Mouse (Mus musculus): ENCODE results near the gene Lss. TPM values are rescaled to one million over a fixed set of nuclear protein-coding genes. Genes with fewer than 3 reads are reported as not detected.

Gene Lss
- polyA plus RNA-seq, 1 experiment: 20.3 TPM

GRCm38 (mm10) chr10:76512965-76513583 lies 18.3 kb upstream of the Lss start:
- Histone ChIP-seq H3ac (ENCODE audit: control insufficient read depth, insufficient read length, low read depth) (no peak overlapping the region), H3K27me3 (ENCODE audit: control insufficient read depth, insufficient read depth, insufficient read length) (no peaks in the 10 kb centered on the region), H3K36me3 (ENCODE audit: control insufficient read depth, insufficient read depth) (peaks cover 56% of the 10 kb centered on the region), H3K79me2 (ENCODE audit: control insufficient read depth, insufficient read depth) (no peaks in the 10 kb centered on the region), H3K79me3 (ENCODE audit: low read depth) (no peaks in the 10 kb centered on the region), H3K4me3 (ENCODE audit: insufficient read depth, poor library complexity, severe bottlenecking) (no peak overlapping the region)
- TF ChIP-seq MAX (IDR thresholded peaks at IDR 0.05) (peak; percentile 66), CTCF (IDR thresholded peaks at IDR 0.05; ENCODE audit: control insufficient read depth, insufficient read depth, insufficient read length) (peak; percentile 90), FOSL1 (IDR thresholded peaks at IDR 0.05; ENCODE audit: insufficient read depth, low read length, poor library complexity, severe bottlenecking) (no peak)

- H3K36me3 ChIP-seq (ENCODE audit: control insufficient read depth, insufficient read depth): peaks cover 17% of the 10 kb centered on the region
- no peak for TF ChIP-seq CEBPB (IDR thresholded peaks at IDR 0.05; ENCODE audit: low read depth)
- TF ChIP-seq MYOD1 (IDR thresholded peaks at IDR 0.05; ENCODE audit: control insufficient read depth, insufficient read length, low read depth): no peak
- TF ChIP-seq FOSL1 (IDR thresholded peaks at IDR 0.05; ENCODE audit: insufficient read depth, low read length, poor library complexity, severe bottlenecking): no peak
- TF ChIP-seq USF1 (IDR thresholded peaks at IDR 0.05; ENCODE audit: low read depth): no peak
- TF ChIP-seq MAX (IDR thresholded peaks at IDR 0.05): no peak
- no peak for TF ChIP-seq CTCF (IDR thresholded peaks at IDR 0.05; ENCODE audit: control insufficient read depth, insufficient read depth, insufficient read length)
- no peak for TF ChIP-seq MYOG (IDR thresholded peaks at IDR 0.05; ENCODE audit: control insufficient read depth, extremely low read depth, insufficient read length)
Measured at GRCm38 (mm10) chr10:76530922-76531321, 466 bp upstream of the Lss start.

GRCm38 (mm10) chr10:76531828-76532227 lies 440 bp downstream of the Lss start:
- H3K36me3 ChIP-seq (ENCODE audit: control insufficient read depth, insufficient read depth): peaks cover 22% of the 10 kb centered on the region
- TF ChIP-seq MYOD1 (IDR thresholded peaks at IDR 0.05; ENCODE audit: control insufficient read depth, insufficient read length, low read depth) (no peak), MAX (IDR thresholded peaks at IDR 0.05) (no peak), FOSL1 (IDR thresholded peaks at IDR 0.05; ENCODE audit: insufficient read depth, low read length, poor library complexity, severe bottlenecking) (no peak), USF1 (IDR thresholded peaks at IDR 0.05; ENCODE audit: low read depth) (no peak)
- peaks cover 12% of the 10 kb centered on the region for H3K79me2 ChIP-seq (ENCODE audit: control insufficient read depth, insufficient read depth)
- peak overlapping the region; percentile 37 for H3ac ChIP-seq (ENCODE audit: control insufficient read depth, insufficient read length, low read depth)
- H3K79me3 ChIP-seq (ENCODE audit: low read depth): no peaks in the 10 kb centered on the region
- H3K27me3 ChIP-seq (ENCODE audit: control insufficient read depth, insufficient read depth, insufficient read length): no peaks in the 10 kb centered on the region
- H3K4me3 ChIP-seq (ENCODE audit: insufficient read depth, poor library complexity, severe bottlenecking): peak overlapping the region; percentile 61

More at GRCm38 (mm10) chr10:76530922-76531321, 466 bp upstream of the Lss start:
- Histone ChIP-seq H3K4me3 (ENCODE audit: insufficient read depth, poor library complexity, severe bottlenecking) (peak overlapping the region; percentile 19), H3K27me3 (ENCODE audit: control insufficient read depth, insufficient read depth, insufficient read length) (no peaks in the 10 kb centered on the region), H3K79me2 (ENCODE audit: control insufficient read depth, insufficient read depth) (peaks cover 12% of the 10 kb centered on the region), H3K79me3 (ENCODE audit: low read depth) (no peaks in the 10 kb centered on the region), H3ac (ENCODE audit: control insufficient read depth, insufficient read length, low read depth) (peak overlapping the region; percentile 36)

- TF ChIP-seq CTCF (IDR thresholded peaks at IDR 0.05; ENCODE audit: control insufficient read depth, insufficient read depth, insufficient read length) (no peak), USF1 (IDR thresholded peaks at IDR 0.05; ENCODE audit: low read depth) (no peak), MAX (IDR thresholded peaks at IDR 0.05) (no peak), MYOD1 (IDR thresholded peaks at IDR 0.05; ENCODE audit: control insufficient read depth, insufficient read length, low read depth) (no peak), CEBPB (IDR thresholded peaks at IDR 0.05; ENCODE audit: low read depth) (no peak), FOSL1 (IDR thresholded peaks at IDR 0.05; ENCODE audit: insufficient read depth, low read length, poor library complexity, severe bottlenecking) (no peak), MYOG (IDR thresholded peaks at IDR 0.05; ENCODE audit: control insufficient read depth, extremely low read depth, insufficient read length) (no peak)
- H3K4me3 ChIP-seq (ENCODE audit: insufficient read depth, poor library complexity, severe bottlenecking): no peak overlapping the region
- no peaks in the 10 kb centered on the region for H3K27me3 ChIP-seq (ENCODE audit: control insufficient read depth, insufficient read depth, insufficient read length)
- H3K79me2 ChIP-seq (ENCODE audit: control insufficient read depth, insufficient read depth): peaks cover 12% of the 10 kb centered on the region
- H3K79me3 ChIP-seq (ENCODE audit: low read depth): no peaks in the 10 kb centered on the region
- H3ac ChIP-seq (ENCODE audit: control insufficient read depth, insufficient read length, low read depth): no peak overlapping the region
- H3K36me3 ChIP-seq (ENCODE audit: control insufficient read depth, insufficient read depth): peaks cover 54% of the 10 kb centered on the region
Measured at GRCm38 (mm10) chr10:76535526-76535925, 4.1 kb downstream of the Lss start.

DNA sequence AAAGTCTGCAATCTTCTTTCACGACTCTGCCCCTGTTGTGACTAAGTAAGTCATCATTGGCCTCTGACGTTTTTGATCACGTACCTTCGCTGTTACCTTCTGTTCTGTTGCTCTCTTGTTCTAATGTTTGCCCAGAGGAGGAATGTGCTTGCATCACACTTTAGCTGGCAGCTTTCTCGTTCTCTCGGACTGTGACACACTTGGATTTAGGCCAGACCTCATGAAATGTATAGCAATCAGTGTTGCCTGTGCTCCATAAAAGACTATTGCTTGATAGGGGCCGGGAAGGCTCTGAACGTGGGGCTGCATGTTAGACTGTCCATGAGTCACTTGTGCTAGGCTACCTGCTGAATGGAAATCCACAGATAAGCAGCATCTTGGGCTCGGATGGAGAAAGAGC lies 6.2 kb downstream of the Lss start:
- Histone ChIP-seq H3ac (ENCODE audit: control insufficient read depth, insufficient read length, low read depth) (no peak overlapping the region), H3K27me3 (ENCODE audit: control insufficient read depth, insufficient read depth, insufficient read length) (no peaks in the 10 kb centered on the region), H3K79me2 (ENCODE audit: control insufficient read depth, insufficient read depth) (peaks cover 9% of the 10 kb centered on the region), H3K4me3 (ENCODE audit: insufficient read depth, poor library complexity, severe bottlenecking) (no peak overlapping the region), H3K36me3 (ENCODE audit: control insufficient read depth, insufficient read depth) (peaks cover 74% of the 10 kb centered on the region), H3K79me3 (ENCODE audit: low read depth) (no peaks in the 10 kb centered on the region)
- TF ChIP-seq CTCF (IDR thresholded peaks at IDR 0.05; ENCODE audit: control insufficient read depth, insufficient read depth, insufficient read length) (no peak), USF1 (IDR thresholded peaks at IDR 0.05; ENCODE audit: low read depth) (no peak), MAX (IDR thresholded peaks at IDR 0.05) (no peak), MYOG (IDR thresholded peaks at IDR 0.05; ENCODE audit: control insufficient read depth, extremely low read depth, insufficient read length) (no peak), CEBPB (IDR thresholded peaks at IDR 0.05; ENCODE audit: low read depth) (no peak), FOSL1 (IDR thresholded peaks at IDR 0.05; ENCODE audit: insufficient read depth, low read length, poor library complexity, severe bottlenecking) (no peak), MYOD1 (IDR thresholded peaks at IDR 0.05; ENCODE audit: control insufficient read depth, insufficient read length, low read depth) (no peak)
